Mouse (Mus musculus): ENCODE data around the gene Atp2b2. TPM values are rescaled to one million over a fixed set of nuclear protein-coding genes. Genes with fewer than 3 reads are reported as not detected.
A peak's percentile ranks its signal among the peaks of the same experiment; 100 is the strongest.
"Not testable (repeated sequence)": the region's sequence is repeated elsewhere in the genome, so short reads cannot be mapped to it uniquely, and the experiment has no call there.

The Atp2b2 gene
- total RNA-seq, 2 experiments from 2014 or later, result 1.3 to 1.6 TPM

DNA sequence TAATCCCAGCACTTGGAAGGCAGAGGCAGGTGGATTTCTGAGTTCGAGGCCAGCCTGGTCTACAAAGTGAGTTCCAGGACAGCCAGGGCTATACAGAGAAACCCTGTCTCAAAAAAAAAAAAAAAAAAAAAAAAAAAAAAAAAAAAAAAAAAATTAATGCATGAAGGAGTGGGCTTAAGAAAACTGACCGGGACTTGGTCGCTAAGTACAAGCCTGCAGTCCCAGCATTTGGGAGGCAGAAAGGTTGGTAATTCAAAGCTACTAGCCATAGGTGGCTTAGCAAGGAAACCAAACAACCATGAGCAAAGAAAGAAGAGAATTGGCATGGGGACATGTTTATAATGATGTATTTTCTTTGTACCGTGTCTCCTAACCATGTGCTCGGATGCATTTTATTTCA lies 329.0 kb downstream of the Atp2b2 start:
- not testable (repeated sequence) for DNase-seq

GRCm38 (mm10) chr6:113712718-113713117 lies 329.7 kb downstream of the Atp2b2 start:
- DNase-seq, result no peak

DNA sequence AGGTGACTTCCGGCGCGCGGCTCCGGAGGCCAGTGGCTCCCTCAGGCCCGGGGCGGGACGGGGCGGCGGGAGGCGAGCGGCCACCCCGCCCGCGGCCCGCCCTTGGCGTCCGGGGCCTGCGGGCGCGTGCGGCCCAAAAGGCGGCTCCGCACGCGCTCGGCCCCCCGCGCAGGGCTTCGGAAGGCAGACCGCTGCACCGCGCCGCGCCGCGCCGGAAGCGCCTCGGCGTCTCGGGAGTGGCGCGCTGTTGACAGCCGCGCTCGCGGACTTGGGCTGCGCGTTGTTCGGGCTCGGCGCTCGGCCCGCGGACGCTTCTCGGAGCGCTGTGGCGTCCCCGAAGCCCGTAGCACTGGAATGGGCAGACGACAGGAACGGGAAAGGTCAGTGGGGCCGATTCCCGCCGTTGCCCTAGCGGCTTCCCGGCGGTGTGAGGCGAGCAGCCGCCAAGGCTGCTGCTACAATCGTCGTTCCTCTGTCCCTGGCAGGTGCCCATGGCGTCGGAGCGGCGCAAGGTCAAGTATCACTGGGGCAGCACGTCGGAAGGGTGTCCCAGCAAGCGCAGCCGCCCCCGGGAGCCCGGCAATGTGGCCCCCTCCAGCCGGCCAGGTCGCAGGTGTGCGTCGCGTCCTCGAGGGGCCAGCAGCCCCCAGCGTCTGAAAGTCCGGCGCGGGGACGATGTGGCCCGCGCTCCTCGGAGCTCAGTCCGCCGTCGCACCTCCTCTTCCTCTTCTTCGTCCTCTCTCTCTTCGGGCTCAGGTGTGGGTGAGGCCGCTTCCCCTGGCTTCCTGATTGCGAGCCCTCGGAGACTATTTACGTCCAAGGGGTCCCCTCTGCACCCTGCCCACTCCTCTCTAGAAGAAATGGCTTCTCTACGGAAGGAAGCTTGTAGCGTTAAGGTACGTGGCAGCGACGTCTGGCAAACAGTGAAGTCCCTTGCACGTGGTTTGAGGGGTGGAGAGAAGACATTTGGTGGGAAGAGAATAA lies 344.9 kb downstream of the Atp2b2 start:
- DNase-seq, result peak; percentile 45 to 56

- DNase-seq, result peak; percentile 95 to 99
These were observed 345.7 kb downstream of the Atp2b2 start, which contains the start of gene Tatdn2 for GRCm38 (mm10) chr6:113696582-113697221. Tatdn2 (plus strand) TSS chr6:113697050.

- DNase-seq, result peak in 1 of 2 experiments; percentile 26
These were observed 346.6 kb downstream of the Atp2b2 start for GRCm38 (mm10) chr6:113695766-113696355.

DNA sequence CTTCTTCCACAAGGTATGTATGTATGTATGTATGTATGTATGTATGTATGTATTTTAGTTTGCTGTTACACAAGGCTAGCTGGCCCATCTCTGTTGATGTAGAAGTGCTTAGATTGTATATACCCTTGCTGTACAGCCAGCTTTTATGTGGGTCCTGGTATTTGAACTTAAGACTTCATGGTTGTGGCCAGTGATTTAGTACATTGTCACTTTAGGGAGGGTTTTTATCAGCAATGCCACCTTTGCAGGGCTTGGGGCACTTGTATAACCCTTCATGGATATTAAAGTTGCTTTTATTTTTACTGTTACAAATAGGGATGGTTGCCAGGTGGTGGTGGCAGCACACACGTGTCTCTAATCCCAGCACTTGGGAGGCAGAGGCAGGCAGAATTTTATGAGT lies 347.2 kb downstream of the Atp2b2 start:
- no peak for DNase-seq

Small RNA genes lying within 50 kb of the gene (microRNA-seq; reads per million reads assigned to microRNA genes)
- 1.1 to 1.9 reads per million in 2 experiments for gene Mir7042

Other genes starting within 250 kb of the Atp2b2 start
- not detected for gene Slc6a11, start 88.6 kb upstream of the Atp2b2 start, total RNA-seq (2021)
- gene Slc6a1, start 240.0 kb upstream of the Atp2b2 start, total RNA-seq (2021), result under 1 TPM in 1 of 2 experiments, not detected in 1; 0.05 TPM

Measured in heart, adult 18-20 months (tissue).